ENCODE assay signal across 8 mouse cellular contexts in the genomic region with DNA sequence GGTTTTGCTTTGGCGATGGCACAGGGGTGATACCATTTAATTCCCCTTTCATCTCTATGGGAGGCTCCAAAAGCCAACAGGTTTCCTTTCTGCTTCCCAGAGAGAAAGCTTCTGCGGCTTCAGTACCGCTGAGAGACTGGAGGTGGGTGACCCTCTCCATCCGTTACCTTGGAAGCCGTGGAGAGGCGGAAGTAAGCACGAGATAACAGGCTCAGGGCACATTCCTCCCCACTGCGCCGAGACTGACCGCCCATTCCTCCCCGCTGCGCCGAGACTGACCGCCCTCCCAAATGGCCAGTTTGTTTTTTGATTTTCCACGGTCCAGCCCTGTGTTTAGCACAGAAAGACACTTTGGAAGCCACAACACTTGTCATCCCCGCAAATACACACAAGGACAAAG. TPM values are rescaled to one million over a fixed set of nuclear protein-coding genes. Genes with fewer than 3 reads are reported as not detected.
DNase-seq lines count a peak whose midpoint lies in the region; ATAC-seq lines count a peak whose summit lies in the region.

No protein-coding gene starts in this region.

- H3K36me3 ChIP-seq in embryonic facial prominence, embryonic 14.5 days (ENCODE audit: control insufficient read depth, insufficient read depth, low read length), result no peaks in the 10 kb centered on the region
- H3K36me3 ChIP-seq in hindbrain, embryonic 15.5 days, result no peaks in the 10 kb centered on the region

- H3K4me1 ChIP-seq in embryonic facial prominence, embryonic 14.5 days (ENCODE audit: control insufficient read depth, insufficient read depth, low read length), result peaks cover 10% of the 10 kb centered on the region; the same call in 1 of the 2 replicates
- H3K4me1 ChIP-seq in hindbrain, embryonic 15.5 days (replicated peaks), result peaks cover 22% of the 10 kb centered on the region

- DNase-seq in Muller cell, postnatal 12 days (ENCODE audit: inconsistent ontology term), result peak; percentile 48
- DNase-seq in embryonic facial prominence, embryonic 14.5 days (ENCODE audit: low spot score), result no peak
- no peak for DNase-seq in spleen, postnatal 14 days (ENCODE audit: low spot score in 2 of 2)
- no peak for DNase-seq in left cerebral cortex, postnatal 4 days
- no peak for DNase-seq in gastrocnemius, adult 18-20 months (ENCODE audit: low spot score)
- no peak for DNase-seq in cerebellum, adult 18-20 months

- H3K4me3 ChIP-seq in embryonic facial prominence, embryonic 14.5 days (ENCODE audit: low read depth, low read length), result peak overlapping the region; percentile 11
- H3K4me3 ChIP-seq in hindbrain, embryonic 15.5 days, result 0 out of 2 replicates have a peak overlapping the region, but pooled peaks have one; percentile 12

- no peak overlapping the region for H3K27ac ChIP-seq in embryonic facial prominence, embryonic 14.5 days (replicated peaks; ENCODE audit: low read depth, low read length)
- no peak overlapping the region for H3K27ac ChIP-seq in hindbrain, embryonic 15.5 days (replicated peaks)

- no peak for ATAC-seq in embryonic facial prominence, embryonic 14.5 days (ENCODE audit: low read depth)
- no peak for ATAC-seq in hindbrain, embryonic 15.5 days (ENCODE audit: low FRiP score, low read depth)
- ATAC-seq in megakaryocyte, adult 5-6 weeks (ENCODE audit: poor library complexity, severe bottlenecking), result peak; percentile 27; the same call in 1 of the 2 replicates

- no peak overlapping the region for H3K9ac ChIP-seq in embryonic facial prominence, embryonic 14.5 days (ENCODE audit: low read depth, low read length)
- no peak overlapping the region for H3K9ac ChIP-seq in hindbrain, embryonic 15.5 days

- under 1% methylated on average over 16 of the region's 16 CpGs for WGBS in embryonic facial prominence, embryonic 14.5 days
- WGBS in hindbrain, embryonic 15.5 days, result under 1% methylated on average over 16 of the region's 16 CpGs

- H3K9me3 ChIP-seq in embryonic facial prominence, embryonic 14.5 days (ENCODE audit: control insufficient read depth, low read length), result no peaks in the 10 kb centered on the region
- H3K9me3 ChIP-seq in hindbrain, embryonic 15.5 days, result no peaks in the 10 kb centered on the region

- peaks cover 33% of the 10 kb centered on the region for H3K27me3 ChIP-seq in embryonic facial prominence, embryonic 14.5 days (replicated peaks; ENCODE audit: control insufficient read depth, insufficient read depth, low read length)
- peaks cover 77% of the 10 kb centered on the region for H3K27me3 ChIP-seq in hindbrain, embryonic 15.5 days

- intact Hi-C loops in left cerebral cortex, postnatal 4 days (cut with DNase I), result no loop called here

- H3K4me2 ChIP-seq in embryonic facial prominence, embryonic 14.5 days (ENCODE audit: low read depth, low read length), result peak overlapping the region; percentile 44
- H3K4me2 ChIP-seq in hindbrain, embryonic 15.5 days, result peak overlapping the region; percentile 48

RNA-seq across cellular contexts. Expression of a gene that starts 55.4 kb away (rescaled TPM):
- polyA plus RNA-seq in embryonic facial prominence, embryonic 14.5 days (2014; fragmentation: Nextera tagmentation; extraction: Ambion mirVana), result 1.1 and 1.3 TPM in 2 replicates
- polyA plus RNA-seq in hindbrain, embryonic 15.5 days (2015; fragmentation: Nextera tagmentation; extraction: Ambion mirVana), result 15.6 and 16.2 TPM in 2 replicates
- 0.04 TPM in 1 of 2 replicates, not detected in the other for total RNA-seq in megakaryocyte, adult 5-6 weeks (2015)
- total RNA-seq in megakaryocyte, adult 5-6 weeks (2017), result not detected in 2 replicates
- total RNA-seq in left cerebral cortex, postnatal 4 days (2021), result 10 to 100 TPM; 30.9 to 34.9 TPM
- total RNA-seq in gastrocnemius, adult 18-20 months (2021), result not detected

Comparison
In these comparisons a context has a peak if more than half of its experiments do, and no peak if none do; other contexts are left out.
1. RNA of a gene that starts 55.4 kb away (total RNA-seq): 30.9 to 34.9 TPM in left cerebral cortex, postnatal 4 days; 0.04 TPM in megakaryocyte, adult 5-6 weeks and not detected in gastrocnemius, adult 18-20 months; every median in the first group is over 10 times any median in the second.